15 mouse cellular contexts compared by ENCODE assay signal in genomic region chr7:99429786-99430185, GRCm38 (mm10). TPM values are rescaled to one million over a fixed set of nuclear protein-coding genes. Genes with fewer than 3 reads are reported as not detected.
A peak's percentile ranks its signal among the peaks of the same experiment; 100 is the strongest.
DNase-seq lines count a peak whose midpoint lies in the region; ATAC-seq and TF ChIP-seq lines count a peak whose summit lies in the region.
"Had no signal": no experiment of that assay in that cellular context is flagged by ENCODE, and none has a peak within 500 bp of the region (broad histone marks: within the 10 kb centered on the region; RNA-seq: fewer than 3 reads in every experiment).

No protein-coding gene starts in this region.

- in situ Hi-C loops in ES-E14 (cut with MboI; ENCODE audit: low sequenced_read_pairs in 2 of 2, unreplicated experiment in 2 of 2): no loop called here

- ATAC-seq in midbrain, postnatal 0 days (ENCODE audit: low FRiP score): no peak

- TF ChIP-seq POLR2A in brain, embryonic 14.5 days (IDR thresholded peaks at IDR 0.05; ENCODE audit: borderline replicate concordance, extremely low read depth, insufficient read depth, insufficient read length, poor library complexity, severe bottlenecking): no peak

- H3K4me3 ChIP-seq in ES-E14 (ENCODE audit: insufficient read depth in 1 of 2, low read depth in 1 of 2, low read length in 2 of 2, poor library complexity in 1 of 2, severe bottlenecking in 1 of 2): no peak overlapping the region
- H3K4me3 ChIP-seq in midbrain, postnatal 0 days (ENCODE audit: low read depth, low read length): no peak overlapping the region
- H3K4me3 ChIP-seq: left cerebral cortex, adult 2 months; liver, embryonic 13.5 days had no signal

- WGBS in midbrain, postnatal 0 days: 20% methylated on average over 6 of the region's 6 CpGs

- H3K27ac ChIP-seq in ES-E14 (ENCODE audit: insufficient read depth, low read depth, low read length, poor library complexity, severe bottlenecking): no peak overlapping the region; the same call in 1 of the 2 replicates
- 0 out of 2 replicates have a peak overlapping the region, but pooled peaks have one; percentile 7 for H3K27ac ChIP-seq in midbrain, postnatal 0 days (ENCODE audit: low read depth, low read length)
- H3K27ac ChIP-seq: left cerebral cortex, adult 2 months; liver, embryonic 13.5 days had no signal

- no peak for TF ChIP-seq CTCF in brain, embryonic 14.5 days (IDR thresholded peaks at IDR 0.05; ENCODE audit: borderline replicate concordance, extremely low read depth, insufficient read depth, insufficient read length)
- no peak for TF ChIP-seq CTCF in midbrain, postnatal 0 days (IDR thresholded peaks at IDR 0.05)

- peak overlapping the region; percentile 14; the same call in 1 of the 2 replicates for H3K9ac ChIP-seq in ES-E14 (ENCODE audit: insufficient read depth, low read depth, low read length, poor library complexity, severe bottlenecking)
- no peak overlapping the region for H3K9ac ChIP-seq in midbrain, postnatal 0 days (replicated peaks; ENCODE audit: low read length, poor library complexity, severe bottlenecking)
- H3K9ac ChIP-seq: liver, embryonic 13.5 days had no signal

- peaks cover 2 to 18% of the 10 kb centered on the region in 2 experiments; a peak in 1 of 4 replicates for H3K4me1 ChIP-seq in ES-E14 (ENCODE audit: control insufficient read depth in 2 of 2, insufficient read depth in 2 of 2, low read length in 2 of 2, poor library complexity in 1 of 2)
- peaks cover 5% of the 10 kb centered on the region; the same call in 1 of the 2 replicates for H3K4me1 ChIP-seq in midbrain, postnatal 0 days (ENCODE audit: insufficient read depth, low read length)

- no peaks in the 10 kb centered on the region for H3K9me3 ChIP-seq in ES-E14 (ENCODE audit: control insufficient read depth, insufficient read depth, low read depth, low read length)
- H3K9me3 ChIP-seq in midbrain, postnatal 0 days (ENCODE audit: low read length): no peaks in the 10 kb centered on the region
- H3K9me3 ChIP-seq: liver, embryonic 13.5 days had no signal

- H3K27me3 ChIP-seq in midbrain, postnatal 0 days (ENCODE audit: insufficient read depth, low read length): no peaks in the 10 kb centered on the region
- H3K27me3 ChIP-seq: liver, embryonic 13.5 days had no signal

- no peak overlapping the region for H3K4me2 ChIP-seq in midbrain, postnatal 0 days (ENCODE audit: low read depth, low read length, poor library complexity, severe bottlenecking)
- H3K4me2 ChIP-seq: liver, embryonic 13.5 days had no signal

- peak; percentile 55 to 65 for DNase-seq in layer of hippocampus, postnatal 10 days (ENCODE audit: low spot score in 2 of 2)
- DNase-seq in layer of hippocampus, postnatal 36 days: no peak
- DNase-seq in ES-E14 (ENCODE audit: low read depth, low spot score): peak; percentile 30
- DNase-seq in brain, embryonic 14.5 days (ENCODE audit: low read depth): peak; percentile 89
- DNase-seq in midbrain, postnatal 0 days (ENCODE audit: low spot score): peak; percentile 69
- no peak for DNase-seq in thymus, postnatal 4 days
- DNase-seq in thymus, postnatal 36 days: no peak
- no peak for DNase-seq in embryo, embryonic 10 days (ENCODE audit: low spot score)
- DNase-seq: adrenal gland, adult 2 months; cerebellum, adult 9-10 months; kidney, adult 18-20 months; liver, embryonic 13.5 days; thymus, postnatal 14 days had no signal

- no peaks in the 10 kb centered on the region for H3K36me3 ChIP-seq in ES-E14 (ENCODE audit: control insufficient read depth, insufficient read depth, low read length, poor library complexity, severe bottlenecking)
- no peaks in the 10 kb centered on the region; the same call in none of the 2 replicates for H3K36me3 ChIP-seq in midbrain, postnatal 0 days (ENCODE audit: insufficient read depth, low read length)
- H3K36me3 ChIP-seq: liver, embryonic 13.5 days had no signal

TF ChIP-seq in ES-E14, 5 proteins besides CTCF, POLR2A, EP300 and RAD21:
- TF ChIP-seq HCFC1 (IDR thresholded peaks at IDR 0.05; ENCODE audit: borderline replicate concordance, insufficient read depth, low read length) (no peak), CHD2 (IDR thresholded peaks at IDR 0.05; ENCODE audit: low read depth, low read length) (no peak)

RNA-seq across cellular contexts. Expression of gene Klhl35, which starts 36.0 kb away (rescaled TPM):
- 1 to 10 TPM; 4.8 to 6.2 TPM for total RNA-seq in layer of hippocampus, postnatal 10 days (2021)
- 1 to 10 TPM; 1.9 to 3.9 TPM for total RNA-seq in layer of hippocampus, postnatal 36 days (2021)
- 0.31 and 0.85 TPM in 2 replicates for total RNA-seq in ES-E14 (2012; rRNA removed)
- polyA plus RNA-seq in brain, embryonic 14.5 days (2012; rRNA removed): 13.2 and 17.9 TPM in 2 replicates
- total RNA-seq in midbrain, postnatal 0 days (2014; rRNA removed): 1.4 and 3.9 TPM in 2 replicates
- 2.1 and 2.4 TPM in 2 replicates for polyA plus RNA-seq in midbrain, postnatal 0 days (2015; fragmentation: Nextera tagmentation; extraction: Ambion mirVana)
- total RNA-seq: heart, adult 8-10 months had no signal

RNA-seq across cellular contexts. Expression of gene Gdpd5, which starts 48.6 kb away (rescaled TPM):
- 10 to 100 TPM; 31.4 to 37.4 TPM for total RNA-seq in layer of hippocampus, postnatal 10 days (2021)
- 10 to 100 TPM; 19.1 to 19.9 TPM for total RNA-seq in layer of hippocampus, postnatal 36 days (2021)
- 8.3 and 10.2 TPM in 2 replicates for total RNA-seq in ES-E14 (2012; rRNA removed)
- 56.3 and 70.2 TPM in 2 replicates for polyA plus RNA-seq in brain, embryonic 14.5 days (2012; rRNA removed)
- 41.0 and 44.6 TPM in 2 replicates for total RNA-seq in midbrain, postnatal 0 days (2014; rRNA removed)
- polyA plus RNA-seq in midbrain, postnatal 0 days (2015; fragmentation: Nextera tagmentation; extraction: Ambion mirVana): 25.9 and 26.0 TPM in 2 replicates

RNA-seq across cellular contexts. Expression of gene Rps3, which starts 53.8 kb away (rescaled TPM):
- 100 to 1,000 TPM; 314 to 330 TPM for total RNA-seq in layer of hippocampus, postnatal 10 days (2021)
- total RNA-seq in layer of hippocampus, postnatal 36 days (2021): 100 to 1,000 TPM; 250 to 259 TPM
- total RNA-seq in ES-E14 (2012; rRNA removed): 1,655 and 1,728 TPM in 2 replicates
- polyA plus RNA-seq in brain, embryonic 14.5 days (2012; rRNA removed): 722 and 820 TPM in 2 replicates
- total RNA-seq in midbrain, postnatal 0 days (2014; rRNA removed): 440 and 661 TPM in 2 replicates
- polyA plus RNA-seq in midbrain, postnatal 0 days (2015; fragmentation: Nextera tagmentation; extraction: Ambion mirVana): 440 and 453 TPM in 2 replicates

Comparison
In these comparisons a context has a peak if more than half of its experiments do, and no peak if none do; other contexts are left out.
1. DNase-seq: peak in layer of hippocampus, postnatal 10 days (2 of 2), ES-E14 (single experiment), brain, embryonic 14.5 days (single experiment) and midbrain, postnatal 0 days (single experiment); none in layer of hippocampus, postnatal 36 days (0 of 2), thymus, postnatal 4 days (single experiment), thymus, postnatal 36 days (0 of 2) and embryo, embryonic 10 days (single experiment).